Mouse (Mus musculus): ENCODE measurements around the gene Pdgfc. TPM values are rescaled to one million over a fixed set of nuclear protein-coding genes. Genes with fewer than 3 reads are reported as not detected.

Gene Pdgfc
- total and polyA plus RNA-seq, 2 experiments from 2014 or later, result 3.5 to 3.7 TPM

DNA sequence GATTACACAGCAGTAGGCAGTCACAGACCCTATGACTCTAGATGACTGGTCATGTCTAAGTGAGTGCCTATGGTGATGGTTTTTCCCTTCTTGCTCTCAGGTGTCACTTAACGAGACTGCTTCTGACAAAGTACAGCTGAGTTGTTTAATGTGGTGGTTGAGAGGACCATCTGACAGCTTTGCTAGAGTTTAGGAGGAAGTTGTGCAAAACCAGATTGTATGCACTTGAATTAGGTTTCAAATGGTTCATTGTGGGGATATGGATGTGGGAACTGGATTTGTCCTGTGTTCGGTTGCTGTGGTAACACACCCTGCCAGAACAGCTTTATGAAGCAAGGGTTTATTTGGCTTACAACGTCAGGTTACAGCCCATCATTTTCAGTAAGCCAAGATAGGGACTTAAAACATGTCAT, 112.9 kb downstream of the Pdgfc start:
- no peaks in the 10 kb centered on the region for H3K27me3 ChIP-seq (ENCODE audit: insufficient read depth, low read length)
- H3K36me3 ChIP-seq (ENCODE audit: insufficient read depth, low read length), result no peaks in the 10 kb centered on the region
- H3K9ac ChIP-seq (replicated peaks; ENCODE audit: low read length, poor library complexity, severe bottlenecking), result no peak overlapping the region
- no peak overlapping the region for H3K27ac ChIP-seq (ENCODE audit: low read depth, low read length)
- H3K9me3 ChIP-seq (ENCODE audit: low read length), result no peaks in the 10 kb centered on the region
- DNase-seq (ENCODE audit: low spot score) (peak; percentile 9), ATAC-seq (ENCODE audit: low FRiP score) (no peak)
- WGBS, result 46% methylated on average over 3 of the region's 3 CpGs
- H3K4me3 ChIP-seq (ENCODE audit: low read depth, low read length), result no peak overlapping the region
- H3K4me2 ChIP-seq (ENCODE audit: low read depth, low read length, poor library complexity, severe bottlenecking), result no peak overlapping the region
- no peak for TF ChIP-seq CTCF (IDR thresholded peaks at IDR 0.05)
- H3K4me1 ChIP-seq (ENCODE audit: insufficient read depth, low read length), result no peaks in the 10 kb centered on the region

- H3K4me1 ChIP-seq (ENCODE audit: insufficient read depth, low read length), result no peaks in the 10 kb centered on the region
- H3K9me3 ChIP-seq (ENCODE audit: low read length), result no peaks in the 10 kb centered on the region
- ATAC-seq (ENCODE audit: low FRiP score) (no peak), DNase-seq (ENCODE audit: low spot score) (no peak)
- no peak overlapping the region for H3K4me3 ChIP-seq (ENCODE audit: low read depth, low read length)
- no peaks in the 10 kb centered on the region for H3K27me3 ChIP-seq (ENCODE audit: insufficient read depth, low read length)
- H3K4me2 ChIP-seq (ENCODE audit: low read depth, low read length, poor library complexity, severe bottlenecking), result no peak overlapping the region
- H3K36me3 ChIP-seq (ENCODE audit: insufficient read depth, low read length), result no peaks in the 10 kb centered on the region
- TF ChIP-seq CTCF (IDR thresholded peaks at IDR 0.05), result no peak
- H3K9ac ChIP-seq (replicated peaks; ENCODE audit: low read length, poor library complexity, severe bottlenecking), result no peak overlapping the region
- no peak overlapping the region for H3K27ac ChIP-seq (ENCODE audit: low read depth, low read length)
These were observed 114.0 kb downstream of the Pdgfc start for GRCm38 (mm10) chr3:81150228-81150627.

DNA sequence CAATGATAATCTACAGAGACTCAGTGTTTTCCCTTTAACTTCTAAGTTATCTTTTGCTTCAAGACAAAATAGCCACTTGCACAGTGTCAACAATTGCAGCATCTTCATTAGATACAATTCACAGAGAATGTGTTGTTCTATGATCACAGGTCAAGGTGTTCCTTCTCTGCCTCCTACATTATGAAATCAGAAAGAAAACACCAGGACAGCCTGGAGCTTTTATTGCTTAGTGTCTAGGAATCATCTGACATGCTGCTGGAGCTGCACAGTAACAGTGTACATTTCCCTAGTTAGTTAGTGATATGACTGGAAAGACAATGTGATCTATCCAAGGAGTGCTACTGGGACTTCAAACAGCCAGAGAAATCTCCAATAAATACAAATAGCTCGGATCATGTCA, 118.2 kb downstream of the Pdgfc start:
- WGBS, result 58% methylated on average over 1 of the region's 1 CpGs
- H3K36me3 ChIP-seq (ENCODE audit: insufficient read depth, low read length), result no peaks in the 10 kb centered on the region
- TF ChIP-seq CTCF (IDR thresholded peaks at IDR 0.05), result no peak
- no peak overlapping the region for H3K4me3 ChIP-seq (ENCODE audit: low read depth, low read length)
- no peak overlapping the region for H3K27ac ChIP-seq (ENCODE audit: low read depth, low read length)
- no peaks in the 10 kb centered on the region for H3K27me3 ChIP-seq (ENCODE audit: insufficient read depth, low read length)
- ATAC-seq (ENCODE audit: low FRiP score) (no peak), DNase-seq (ENCODE audit: low spot score) (no peak)
- no peaks in the 10 kb centered on the region for H3K4me1 ChIP-seq (ENCODE audit: insufficient read depth, low read length)
- no peaks in the 10 kb centered on the region for H3K9me3 ChIP-seq (ENCODE audit: low read length)
- H3K4me2 ChIP-seq (ENCODE audit: low read depth, low read length, poor library complexity, severe bottlenecking), result no peak overlapping the region
- H3K9ac ChIP-seq (replicated peaks; ENCODE audit: low read length, poor library complexity, severe bottlenecking), result no peak overlapping the region

- no peak for ATAC-seq (ENCODE audit: low FRiP score)
- H3K27ac ChIP-seq (ENCODE audit: low read depth, low read length), result no peak overlapping the region
- no peak for TF ChIP-seq CTCF (IDR thresholded peaks at IDR 0.05)
- H3K9me3 ChIP-seq (ENCODE audit: low read length), result no peaks in the 10 kb centered on the region
- no peaks in the 10 kb centered on the region for H3K4me1 ChIP-seq (ENCODE audit: insufficient read depth, low read length)
- no peak overlapping the region for H3K9ac ChIP-seq (replicated peaks; ENCODE audit: low read length, poor library complexity, severe bottlenecking)
- no peaks in the 10 kb centered on the region for H3K36me3 ChIP-seq (ENCODE audit: insufficient read depth, low read length)
- H3K4me2 ChIP-seq (ENCODE audit: low read depth, low read length, poor library complexity, severe bottlenecking), result no peak overlapping the region
- no peak for DNase-seq (ENCODE audit: low spot score)
- H3K27me3 ChIP-seq (ENCODE audit: insufficient read depth, low read length), result no peaks in the 10 kb centered on the region
- H3K4me3 ChIP-seq (ENCODE audit: low read depth, low read length), result no peak overlapping the region
These were observed 124.4 kb downstream of the Pdgfc start for GRCm38 (mm10) chr3:81160457-81161165.

DNA sequence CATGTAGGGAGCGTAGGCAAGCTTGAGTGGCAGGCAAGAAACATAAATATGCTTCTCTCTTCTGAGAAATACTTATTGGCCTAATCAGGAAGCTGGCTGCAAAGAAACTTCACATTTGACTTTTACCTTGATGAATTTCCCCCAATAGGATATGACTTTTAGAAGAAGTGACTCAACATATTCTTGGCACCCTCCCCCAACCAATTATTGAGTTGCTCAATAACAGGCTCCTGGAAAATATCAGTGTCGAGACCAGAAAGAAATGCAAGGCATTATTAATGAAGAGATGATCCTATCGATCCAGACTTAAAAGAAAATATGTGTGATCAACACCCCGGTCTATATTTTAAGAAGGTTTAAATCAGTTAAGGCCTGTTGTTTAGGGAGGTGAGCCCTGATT, 125.9 kb downstream of the Pdgfc start:
- ATAC-seq (ENCODE audit: low FRiP score), result no peak
- Histone ChIP-seq H3K36me3 (ENCODE audit: insufficient read depth, low read length) (no peaks in the 10 kb centered on the region), H3K4me2 (ENCODE audit: low read depth, low read length, poor library complexity, severe bottlenecking) (no peak overlapping the region), H3K9me3 (ENCODE audit: low read length) (no peaks in the 10 kb centered on the region), H3K4me1 (ENCODE audit: insufficient read depth, low read length) (no peaks in the 10 kb centered on the region), H3K27me3 (ENCODE audit: insufficient read depth, low read length) (no peaks in the 10 kb centered on the region), H3K27ac (ENCODE audit: low read depth, low read length) (no peak overlapping the region), H3K9ac (replicated peaks; ENCODE audit: low read length, poor library complexity, severe bottlenecking) (no peak overlapping the region), H3K4me3 (ENCODE audit: low read depth, low read length) (no peak overlapping the region)
- DNase-seq (ENCODE audit: low spot score), result no peak
- TF ChIP-seq CTCF (IDR thresholded peaks at IDR 0.05), result no peak
- WGBS, result 98% methylated on average over 4 of the region's 4 CpGs

- H3K4me3 ChIP-seq (ENCODE audit: low read depth, low read length), result no peak overlapping the region
- ATAC-seq (ENCODE audit: low FRiP score) (no peak), DNase-seq (ENCODE audit: low spot score) (no peak)
- no peaks in the 10 kb centered on the region for H3K27me3 ChIP-seq (ENCODE audit: insufficient read depth, low read length)
- no peaks in the 10 kb centered on the region for H3K36me3 ChIP-seq (ENCODE audit: insufficient read depth, low read length)
- no peaks in the 10 kb centered on the region for H3K9me3 ChIP-seq (ENCODE audit: low read length)
- H3K4me2 ChIP-seq (ENCODE audit: low read depth, low read length, poor library complexity, severe bottlenecking), result no peak overlapping the region
- no peak overlapping the region for H3K27ac ChIP-seq (ENCODE audit: low read depth, low read length)
- no peak for TF ChIP-seq CTCF (IDR thresholded peaks at IDR 0.05)
- no peak overlapping the region for H3K9ac ChIP-seq (replicated peaks; ENCODE audit: low read length, poor library complexity, severe bottlenecking)
- 95% methylated on average over 5 of the region's 5 CpGs for WGBS
- no peaks in the 10 kb centered on the region for H3K4me1 ChIP-seq (ENCODE audit: insufficient read depth, low read length)
These were observed 127.9 kb downstream of the Pdgfc start for GRCm38 (mm10) chr3:81164091-81164490.
